Mouse (Mus musculus): ENCODE data around the gene Kif26b. TPM values are rescaled to one million over a fixed set of nuclear protein-coding genes. Genes with fewer than 3 reads are reported as not detected.

The Kif26b gene
- polyA plus RNA-seq, 1 experiment from 2014 or later: 2.9 TPM

DNA sequence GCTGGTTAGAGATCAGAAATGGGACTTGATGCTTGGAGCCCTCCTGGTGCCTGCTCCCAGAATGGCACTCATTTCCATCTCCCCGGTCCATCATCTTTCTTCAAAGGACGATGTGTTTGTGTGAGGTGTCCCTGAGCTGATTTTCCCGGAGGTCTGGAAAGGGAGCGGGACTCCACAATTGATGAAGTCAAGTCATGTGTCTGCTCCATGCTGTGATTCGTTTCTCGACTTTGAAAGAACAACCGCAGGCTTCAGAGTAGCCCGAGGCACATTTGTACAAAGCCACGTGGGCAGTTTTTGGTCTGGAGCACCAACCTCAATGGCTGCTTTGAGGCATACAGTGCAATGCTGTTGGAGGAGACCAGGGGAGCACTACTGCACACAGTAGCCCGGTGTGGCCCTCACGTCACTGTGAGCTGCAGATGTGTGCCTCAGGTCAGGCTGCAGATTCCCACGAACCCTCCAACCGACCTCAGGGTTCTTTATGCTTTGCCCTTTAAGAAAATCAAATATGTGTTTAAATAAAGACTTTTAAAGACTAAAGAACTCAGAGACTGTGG lies 43.0 kb downstream of the Kif26b start:
- Histone ChIP-seq H3K4me1 (peaks cover 16% of the 10 kb centered on the region), H3K27ac (no peak overlapping the region), H3K36me3 (ENCODE audit: poor library complexity, severe bottlenecking) (no peaks in the 10 kb centered on the region), H3K4me3 (no peak overlapping the region), H3K9me3 (replicated peaks) (peaks cover 8% of the 10 kb centered on the region; the same call in 1 of the 2 replicates), H3K9ac (no peak overlapping the region), H3K27me3 (no peaks in the 10 kb centered on the region), H3K4me2 (0 out of 2 replicates have a peak overlapping the region, but pooled peaks have one; percentile 8)
- 16% methylated on average over 13 of the region's 13 CpGs for WGBS
- peak; percentile 30; the same call in 1 of the 2 replicates for ATAC-seq

DNA sequence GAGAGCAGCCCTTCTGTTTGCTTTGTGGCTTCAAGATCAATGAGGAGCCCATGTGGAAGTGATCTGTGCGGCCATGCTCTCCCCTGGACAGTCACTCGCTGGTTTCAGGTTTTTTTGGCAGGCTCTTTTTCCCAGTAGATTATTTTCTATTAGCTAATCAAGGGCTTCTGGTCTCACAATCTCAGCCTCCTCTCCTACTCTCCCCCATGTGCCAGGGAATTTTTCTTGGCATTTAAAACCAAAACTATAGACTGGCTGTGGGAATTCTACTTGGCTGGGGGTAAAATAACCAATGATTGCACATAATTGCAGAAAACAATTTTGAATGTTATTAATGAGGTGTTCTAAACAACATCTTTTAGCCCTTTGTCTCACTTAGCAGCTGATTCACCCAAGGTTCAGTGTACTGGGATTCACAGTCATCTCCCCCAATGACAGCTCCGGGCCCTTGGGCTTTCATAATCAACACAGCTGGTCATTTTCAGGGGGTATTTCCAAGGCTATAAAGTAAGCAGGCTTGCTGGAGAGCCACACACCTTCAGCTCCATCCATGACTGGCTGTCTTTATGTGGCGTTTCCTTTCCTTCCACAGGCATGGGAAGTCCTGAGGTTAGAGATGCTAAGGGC lies 44.6 kb downstream of the Kif26b start:
- no peaks in the 10 kb centered on the region for H3K27me3 ChIP-seq
- H3K36me3 ChIP-seq (ENCODE audit: poor library complexity, severe bottlenecking): no peaks in the 10 kb centered on the region
- WGBS: 81% methylated on average over 4 of the region's 4 CpGs
- peaks cover 15% of the 10 kb centered on the region for H3K4me1 ChIP-seq
- ATAC-seq: no peak
- peaks cover 8% of the 10 kb centered on the region; the same call in 1 of the 2 replicates for H3K9me3 ChIP-seq (replicated peaks)
- H3K4me3 ChIP-seq: no peak overlapping the region
- H3K9ac ChIP-seq: no peak overlapping the region
- H3K27ac ChIP-seq: no peak overlapping the region
- no peak overlapping the region for H3K4me2 ChIP-seq

DNA sequence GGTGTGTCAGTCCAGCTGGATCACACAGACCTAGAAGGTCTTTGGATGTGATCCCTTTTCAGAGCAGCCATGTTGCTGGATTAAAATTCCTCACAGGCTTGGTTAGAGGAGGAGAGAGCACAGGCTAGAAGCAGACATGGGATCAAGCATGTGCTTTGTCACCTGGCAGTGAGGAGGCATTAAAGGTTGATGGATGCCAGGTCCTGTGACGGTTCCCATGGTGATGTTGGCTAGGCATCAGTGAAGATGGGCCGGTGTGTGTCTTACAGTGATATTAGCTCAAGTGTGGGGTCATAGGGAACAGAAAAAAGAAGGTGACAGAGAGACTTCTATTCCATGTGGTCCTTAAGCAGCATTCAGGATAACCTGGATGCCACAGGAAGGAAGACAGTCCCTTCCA lies 46.8 kb downstream of the Kif26b start:
- Histone ChIP-seq H3K9ac (no peak overlapping the region), H3K9me3 (replicated peaks) (peaks cover 8% of the 10 kb centered on the region; the same call in 1 of the 2 replicates), H3K4me2 (no peak overlapping the region), H3K4me1 (peaks cover 9% of the 10 kb centered on the region), H3K4me3 (no peak overlapping the region), H3K27me3 (no peaks in the 10 kb centered on the region), H3K36me3 (ENCODE audit: poor library complexity, severe bottlenecking) (no peaks in the 10 kb centered on the region), H3K27ac (no peak overlapping the region)
- no peak for ATAC-seq
- WGBS: 94% methylated on average over 2 of the region's 2 CpGs

DNA sequence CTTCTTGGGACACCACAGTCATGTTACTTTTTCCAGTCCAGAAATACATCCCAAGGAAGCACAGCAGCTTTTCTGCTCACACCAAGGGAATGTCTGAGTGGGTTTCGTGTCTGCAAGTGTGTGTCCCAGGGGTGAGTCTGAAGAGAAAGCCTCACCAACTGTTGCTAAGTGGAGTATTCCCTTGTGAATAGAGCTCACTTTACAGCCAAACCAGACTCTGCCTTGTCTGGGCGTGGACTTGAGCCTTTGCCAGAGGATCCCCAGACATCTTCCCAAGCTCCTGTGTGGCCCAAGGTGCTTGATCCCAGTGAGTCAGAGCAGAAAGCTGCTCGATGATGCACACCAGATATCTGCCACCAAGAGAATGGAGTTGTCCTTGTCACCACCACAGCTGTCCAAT lies 48.0 kb downstream of the Kif26b start:
- peaks cover 8% of the 10 kb centered on the region; the same call in 1 of the 2 replicates for H3K9me3 ChIP-seq (replicated peaks)
- H3K27me3 ChIP-seq: no peaks in the 10 kb centered on the region
- no peak overlapping the region for H3K27ac ChIP-seq
- H3K9ac ChIP-seq: no peak overlapping the region
- H3K4me1 ChIP-seq: peaks cover 5% of the 10 kb centered on the region
- H3K4me2 ChIP-seq: no peak overlapping the region
- no peak overlapping the region for H3K4me3 ChIP-seq
- no peak for ATAC-seq
- H3K36me3 ChIP-seq (ENCODE audit: poor library complexity, severe bottlenecking): no peaks in the 10 kb centered on the region
- 83% methylated on average over 3 of the region's 3 CpGs for WGBS

DNA sequence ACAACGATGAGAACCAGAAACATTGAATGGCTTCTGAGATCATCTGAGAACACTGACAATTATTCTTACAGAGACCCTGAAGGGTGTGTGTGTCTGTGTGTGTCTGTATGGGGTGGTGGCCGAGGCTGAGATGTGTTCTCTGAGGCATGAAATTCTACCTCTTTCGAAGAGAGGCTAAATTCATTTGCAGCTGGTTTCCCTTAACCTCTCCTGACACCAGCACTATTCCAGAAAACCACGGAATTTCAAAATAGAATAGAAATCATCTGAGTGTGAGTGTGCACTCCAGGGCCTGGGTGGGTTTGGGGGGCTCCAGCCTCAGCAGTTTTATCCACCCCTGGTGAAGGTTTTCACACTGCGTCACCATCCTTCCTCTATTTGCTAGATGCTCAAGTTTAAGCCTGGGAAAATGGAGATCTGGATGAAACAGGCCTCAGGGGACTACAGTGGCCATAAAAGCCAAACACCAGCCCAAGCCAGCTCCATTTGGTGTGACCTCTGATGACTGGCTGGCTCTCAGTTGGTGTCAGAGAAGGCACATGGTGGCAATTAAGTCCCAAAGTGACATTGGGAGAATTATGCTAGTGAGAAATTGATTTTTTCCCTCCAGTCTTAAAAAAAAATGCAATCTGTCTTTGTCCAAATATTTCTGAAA lies 56.6 kb downstream of the Kif26b start:
- no peak overlapping the region for H3K4me3 ChIP-seq
- H3K27ac ChIP-seq: no peak overlapping the region
- H3K36me3 ChIP-seq (ENCODE audit: poor library complexity, severe bottlenecking): no peaks in the 10 kb centered on the region
- WGBS: 69% methylated on average over 5 of the region's 5 CpGs
- no peak for ATAC-seq
- no peaks in the 10 kb centered on the region for H3K9me3 ChIP-seq (replicated peaks)
- H3K4me2 ChIP-seq: no peak overlapping the region
- H3K27me3 ChIP-seq: no peaks in the 10 kb centered on the region
- no peak overlapping the region for H3K9ac ChIP-seq
- no peaks in the 10 kb centered on the region for H3K4me1 ChIP-seq

DNA sequence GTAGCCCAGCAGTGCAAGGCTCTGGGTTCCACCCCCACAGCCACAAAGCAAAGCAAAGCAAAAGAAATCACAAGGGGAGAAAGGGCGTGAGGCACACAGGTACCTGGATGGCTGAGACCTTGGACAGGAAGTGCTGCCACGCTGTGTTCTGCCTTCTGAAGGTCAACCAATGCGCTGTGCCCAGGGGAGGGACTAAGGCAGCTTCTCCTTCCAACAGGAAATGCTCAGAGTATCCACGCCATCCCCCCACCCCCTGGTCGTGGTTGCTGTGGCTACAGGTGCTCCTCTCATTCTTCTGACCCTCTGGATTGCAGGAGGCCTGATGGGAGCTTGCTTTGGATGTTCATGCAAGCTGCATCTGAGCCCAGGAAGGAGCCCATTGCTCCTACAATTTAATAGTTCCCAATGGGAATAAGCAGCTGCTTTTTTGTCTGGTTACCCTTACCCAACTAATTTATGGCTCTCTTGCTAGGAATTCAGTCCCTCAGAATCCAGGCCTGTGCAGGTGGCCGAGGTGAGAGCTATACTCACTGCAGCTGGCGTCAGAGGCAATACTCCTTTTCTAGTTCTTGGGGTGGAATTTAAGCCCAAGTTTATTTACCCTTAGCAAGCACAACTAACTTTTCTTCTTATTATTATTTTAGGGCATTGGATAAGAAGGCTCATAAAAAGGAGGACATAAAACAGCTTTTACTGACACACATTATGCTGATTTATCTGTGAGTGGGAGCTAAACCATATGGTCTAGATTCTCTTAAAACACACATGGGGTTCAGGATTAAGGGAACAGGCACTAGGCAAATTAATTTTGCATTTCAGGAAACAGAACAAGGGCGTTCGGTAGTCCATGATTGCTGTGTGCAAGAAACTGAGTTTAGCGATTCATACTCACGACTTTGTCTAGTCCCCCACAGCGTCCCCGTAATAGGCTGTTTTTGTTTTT lies 61.6 kb downstream of the Kif26b start:
- Histone ChIP-seq H3K4me1 (no peaks in the 10 kb centered on the region), H3K9ac (no peak overlapping the region), H3K9me3 (replicated peaks) (no peaks in the 10 kb centered on the region), H3K36me3 (ENCODE audit: poor library complexity, severe bottlenecking) (no peaks in the 10 kb centered on the region), H3K27me3 (no peaks in the 10 kb centered on the region), H3K4me3 (no peak overlapping the region), H3K27ac (no peak overlapping the region), H3K4me2 (no peak overlapping the region)
- 80% methylated on average over 13 of the region's 13 CpGs for WGBS
- 0 out of 2 replicates have a peak, but pooled peaks have one; percentile 36 for ATAC-seq

DNA sequence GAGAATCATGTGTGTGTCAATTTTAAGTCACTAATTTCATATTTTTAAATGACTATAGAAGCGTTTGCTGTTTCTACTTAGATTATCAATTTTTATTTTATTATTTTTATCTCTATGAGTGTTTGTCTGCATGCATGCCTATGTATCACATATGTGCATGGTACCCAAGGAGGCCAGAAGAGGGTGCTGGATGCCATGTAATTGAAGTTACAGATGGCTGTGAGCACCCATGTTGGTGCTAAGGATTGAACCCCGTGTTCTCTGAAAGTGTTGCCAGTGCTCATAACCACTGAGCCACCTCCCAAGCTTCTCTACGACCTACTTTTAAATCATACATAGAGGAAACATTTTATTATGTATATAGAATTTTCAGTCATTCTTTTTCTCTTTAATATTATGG lies 68.2 kb downstream of the Kif26b start:
- H3K27ac ChIP-seq: no peak overlapping the region
- no peaks in the 10 kb centered on the region for H3K27me3 ChIP-seq
- no peaks in the 10 kb centered on the region for H3K9me3 ChIP-seq (replicated peaks)
- H3K4me2 ChIP-seq: no peak overlapping the region
- no peak overlapping the region for H3K4me3 ChIP-seq
- no peaks in the 10 kb centered on the region for H3K36me3 ChIP-seq (ENCODE audit: poor library complexity, severe bottlenecking)
- WGBS: 93% methylated on average over 3 of the region's 3 CpGs
- no peaks in the 10 kb centered on the region for H3K4me1 ChIP-seq
- ATAC-seq: no peak
- H3K9ac ChIP-seq: no peak overlapping the region

DNA sequence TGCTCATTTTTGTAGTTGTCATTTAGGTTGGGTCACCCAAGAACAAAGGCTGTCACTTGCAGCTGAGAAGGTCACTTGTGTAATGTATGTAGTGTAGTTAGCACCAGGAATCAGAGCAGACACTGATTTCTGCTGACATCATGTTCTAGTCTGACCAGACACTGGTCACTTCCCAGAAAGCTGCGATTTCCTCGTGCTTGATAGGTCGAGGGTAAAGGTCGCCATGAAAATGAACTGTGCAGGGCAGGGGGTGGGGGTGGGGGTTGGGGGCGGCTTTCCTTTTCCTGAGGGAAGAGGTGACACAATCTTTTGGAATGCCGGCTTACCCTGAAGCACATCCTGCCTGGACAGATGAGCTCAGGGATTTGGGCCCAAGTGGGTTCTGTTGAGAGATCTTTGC lies 68.8 kb downstream of the Kif26b start:
- Histone ChIP-seq H3K4me3 (no peak overlapping the region), H3K36me3 (ENCODE audit: poor library complexity, severe bottlenecking) (no peaks in the 10 kb centered on the region), H3K27ac (no peak overlapping the region), H3K4me1 (no peaks in the 10 kb centered on the region), H3K4me2 (no peak overlapping the region), H3K27me3 (no peaks in the 10 kb centered on the region), H3K9me3 (replicated peaks) (no peaks in the 10 kb centered on the region), H3K9ac (no peak overlapping the region)
- no peak for ATAC-seq
- WGBS: 83% methylated on average over 6 of the region's 6 CpGs

DNA sequence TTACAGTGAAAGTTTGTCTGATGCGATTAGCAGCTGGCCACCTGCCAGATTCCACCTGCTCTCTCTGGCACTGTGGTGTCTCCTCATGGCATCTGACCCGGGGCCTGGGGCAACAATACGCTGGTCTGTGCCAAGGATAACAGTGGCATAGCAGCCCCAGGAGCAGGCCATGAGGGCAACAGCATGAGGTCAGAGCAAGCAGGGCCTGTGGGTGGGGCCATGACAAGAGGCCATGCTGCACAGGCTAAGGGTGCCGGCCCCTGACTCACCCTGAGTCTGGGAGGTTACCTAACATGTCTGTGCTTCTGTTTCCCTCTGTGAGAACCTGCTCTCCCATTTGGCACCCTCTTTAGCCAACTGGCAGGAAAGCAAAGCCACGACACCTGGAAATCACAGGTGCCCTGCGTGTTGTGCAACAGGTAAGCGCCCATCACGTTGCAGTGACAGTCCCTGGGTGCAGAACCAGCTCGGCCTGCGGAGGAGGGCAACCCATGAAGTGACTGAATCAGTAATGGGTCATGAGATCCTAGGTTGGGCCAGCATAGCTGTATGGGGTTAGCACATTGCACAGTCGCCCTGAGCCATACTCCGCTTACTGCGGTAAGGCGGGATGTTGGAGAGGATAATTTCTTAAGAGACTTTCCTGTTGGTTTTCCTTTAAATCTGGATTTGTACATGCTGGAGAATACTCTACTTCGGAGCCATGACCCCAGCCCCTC lies 72.1 kb downstream of the Kif26b start:
- ATAC-seq: no peak
- WGBS: 86% methylated on average over 15 of the region's 15 CpGs
- Histone ChIP-seq H3K9me3 (replicated peaks) (no peaks in the 10 kb centered on the region), H3K4me1 (no peaks in the 10 kb centered on the region), H3K4me3 (no peak overlapping the region), H3K4me2 (no peak overlapping the region), H3K27me3 (no peaks in the 10 kb centered on the region), H3K9ac (no peak overlapping the region), H3K27ac (no peak overlapping the region), H3K36me3 (ENCODE audit: poor library complexity, severe bottlenecking) (no peaks in the 10 kb centered on the region)

DNA sequence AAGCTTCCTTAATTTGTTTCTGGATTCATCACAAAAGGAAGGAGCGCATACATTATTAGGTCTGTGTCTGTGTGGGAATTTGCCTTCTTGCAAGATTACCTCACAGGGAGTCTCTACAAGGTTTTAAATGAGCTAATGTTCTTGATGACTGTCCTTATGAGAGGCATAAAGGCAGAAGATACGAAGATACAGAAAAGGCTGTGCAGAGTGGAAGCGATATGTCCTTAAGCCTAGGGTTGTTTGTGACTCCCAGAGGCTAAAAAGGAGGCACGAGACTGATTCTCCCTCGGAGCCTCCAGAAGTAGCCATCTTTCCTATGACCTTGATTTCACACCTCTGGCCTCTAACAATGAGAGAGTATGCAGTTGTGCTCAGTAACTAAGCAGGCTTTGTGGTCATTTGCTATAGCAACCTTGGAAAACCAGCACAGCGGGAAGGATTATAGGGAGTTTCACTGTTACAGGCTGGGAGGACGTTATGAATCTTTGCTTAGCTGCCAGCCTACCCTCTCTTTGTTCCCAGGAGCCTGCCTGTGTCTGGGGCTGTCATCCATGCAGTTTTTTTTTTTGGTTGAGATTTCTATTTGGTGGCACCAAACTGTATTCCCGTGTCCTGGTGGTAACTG lies 80.3 kb downstream of the Kif26b start:
- 63% methylated on average over 8 of the region's 8 CpGs for WGBS
- no peak overlapping the region for H3K4me2 ChIP-seq
- peaks cover 24% of the 10 kb centered on the region for H3K4me1 ChIP-seq
- H3K9me3 ChIP-seq (replicated peaks): no peaks in the 10 kb centered on the region
- H3K36me3 ChIP-seq (ENCODE audit: poor library complexity, severe bottlenecking): no peaks in the 10 kb centered on the region
- no peak overlapping the region for H3K4me3 ChIP-seq
- no peak overlapping the region for H3K27ac ChIP-seq
- no peaks in the 10 kb centered on the region for H3K27me3 ChIP-seq
- ATAC-seq: no peak
- no peak overlapping the region for H3K9ac ChIP-seq

DNA sequence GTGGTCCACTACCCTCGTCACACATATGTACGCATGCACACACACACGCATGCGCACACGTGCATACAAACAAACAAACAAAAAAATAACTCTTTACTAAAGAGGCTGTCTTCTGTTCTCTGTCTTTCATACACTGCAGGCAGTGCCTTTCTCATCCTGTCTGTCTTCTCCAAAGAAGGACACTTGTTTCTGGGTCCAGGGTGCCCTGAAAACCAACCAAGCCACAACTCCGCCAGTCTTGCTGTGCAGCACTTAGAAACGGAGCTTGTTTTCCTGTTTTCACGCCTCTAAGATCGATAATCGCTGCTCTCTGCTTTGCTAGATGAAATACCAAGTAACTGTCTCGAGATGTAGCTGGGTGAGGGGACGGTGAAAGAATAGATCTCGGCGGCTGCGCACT lies 82.6 kb downstream of the Kif26b start:
- Histone ChIP-seq H3K27ac (no peak overlapping the region), H3K27me3 (no peaks in the 10 kb centered on the region), H3K4me1 (peaks cover 24% of the 10 kb centered on the region), H3K4me2 (no peak overlapping the region), H3K9me3 (replicated peaks) (no peaks in the 10 kb centered on the region), H3K9ac (no peak overlapping the region), H3K36me3 (ENCODE audit: poor library complexity, severe bottlenecking) (no peaks in the 10 kb centered on the region), H3K4me3 (no peak overlapping the region)
- ATAC-seq: no peak
- WGBS: 82% methylated on average over 15 of the region's 15 CpGs
